Mouse (Mus musculus): ENCODE data around the gene Dmrta2.
A peak's percentile ranks its signal among the peaks of the same experiment; 100 is the strongest.

The Dmrta2 gene

DNA sequence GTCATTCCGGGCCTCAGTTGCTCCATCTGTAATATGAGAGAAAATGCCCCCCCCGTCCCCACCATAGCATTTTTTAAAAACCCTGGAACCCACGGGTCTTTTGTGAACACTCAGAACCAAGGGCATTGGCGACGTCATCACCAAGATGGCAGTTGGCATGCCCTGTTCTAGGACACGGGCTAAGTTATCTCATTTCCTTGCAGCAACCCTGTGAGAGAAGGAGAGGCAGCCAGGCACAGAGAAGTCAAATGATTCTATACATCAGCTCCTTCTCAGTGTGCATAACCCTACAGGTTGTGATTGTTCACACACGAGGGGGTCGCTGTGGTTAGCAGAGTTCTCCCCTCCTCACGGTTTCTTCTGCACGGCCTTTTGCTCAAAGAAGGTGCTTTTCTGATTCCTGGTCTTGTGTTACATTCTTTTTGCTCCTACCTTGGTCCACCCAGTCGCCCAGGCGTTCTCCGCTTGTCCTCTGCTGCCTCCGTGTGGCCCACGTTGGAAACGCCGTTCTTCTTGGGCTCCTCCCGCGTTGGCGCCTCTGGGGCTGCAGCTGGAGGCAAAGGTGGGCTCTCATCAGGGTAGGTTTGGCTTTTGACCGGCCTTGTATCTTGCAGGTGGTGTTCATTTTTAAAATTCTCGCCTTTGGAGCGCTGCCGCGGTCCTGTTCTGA, 44.2 kb downstream of the Dmrta2 start:
- DNase-seq (ENCODE audit: low spot score in 2 of 2), result peak; percentile 52 to 85

DNA sequence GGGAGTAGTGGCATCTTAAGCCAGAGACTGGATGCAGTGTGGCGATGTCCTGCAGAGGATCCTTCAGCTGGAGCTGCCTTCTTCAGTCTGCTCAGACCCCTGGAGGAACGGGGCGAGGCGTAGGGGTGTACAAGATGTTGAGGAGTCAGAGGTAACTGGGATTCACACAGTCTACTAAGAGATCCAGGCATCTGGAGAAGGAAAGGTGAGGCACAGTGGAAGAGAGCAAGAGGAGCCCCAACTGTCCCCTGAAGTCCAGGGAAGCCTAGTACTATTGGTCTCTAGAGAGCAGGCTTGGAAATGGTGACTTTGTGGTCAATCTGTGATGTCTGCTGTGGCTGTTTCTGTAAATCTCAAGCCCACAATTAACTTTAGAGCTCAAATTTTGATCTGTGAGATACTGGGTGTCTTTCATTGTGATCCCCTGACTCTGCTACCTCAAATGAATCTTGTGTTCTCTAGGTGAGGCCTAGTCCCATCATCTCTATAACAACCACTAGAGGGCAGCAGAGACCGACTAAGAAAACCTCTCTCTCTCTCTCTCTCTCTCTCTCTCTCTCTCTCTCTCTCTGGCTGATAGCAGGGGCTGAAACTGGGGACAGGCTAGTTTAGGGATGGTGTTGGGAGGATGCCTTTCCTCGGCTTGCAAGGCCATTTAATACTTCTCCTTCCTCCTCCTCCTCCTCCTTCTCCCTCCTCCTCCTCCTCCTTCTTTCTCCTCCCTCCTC, 50.8 kb downstream of the Dmrta2 start:
- no peak for DNase-seq (ENCODE audit: low spot score in 2 of 2)

DNA sequence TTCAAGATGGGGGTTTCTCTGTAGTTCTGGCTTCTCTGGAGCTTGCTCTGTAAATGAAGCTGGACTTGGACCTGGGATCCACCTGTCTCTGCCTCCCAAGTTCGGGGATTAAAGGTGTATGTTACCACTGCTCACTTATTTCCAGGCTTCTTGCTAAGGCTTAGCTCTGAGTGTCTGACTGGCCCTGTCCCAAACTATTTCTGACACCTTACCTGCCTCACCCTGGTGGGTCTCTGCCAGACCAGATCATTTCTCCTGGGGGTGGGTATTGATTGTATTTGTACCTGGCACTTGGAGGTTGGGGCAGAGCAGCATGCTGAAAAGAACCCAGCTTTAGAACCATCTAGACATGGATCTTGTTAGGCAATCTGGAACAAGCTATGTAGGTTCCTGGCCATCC, 51.6 kb downstream of the Dmrta2 start:
- no peak for DNase-seq (ENCODE audit: low spot score in 2 of 2)

Measured in urinary bladder, postnatal 4 days (tissue).